Mouse (Mus musculus): ENCODE results near the gene Guk1. TPM values are rescaled to one million over a fixed set of nuclear protein-coding genes. Genes with fewer than 3 reads are reported as not detected.
A peak's percentile ranks its signal among the peaks of the same experiment; 100 is the strongest.
"Not testable (repeated sequence)": the region's sequence is repeated elsewhere in the genome, so short reads cannot be mapped to it uniquely, and the experiment has no call there.

The Guk1 gene
- total RNA-seq, 2 experiments from 2014 or later: 79.4 to 83.8 TPM

DNA sequence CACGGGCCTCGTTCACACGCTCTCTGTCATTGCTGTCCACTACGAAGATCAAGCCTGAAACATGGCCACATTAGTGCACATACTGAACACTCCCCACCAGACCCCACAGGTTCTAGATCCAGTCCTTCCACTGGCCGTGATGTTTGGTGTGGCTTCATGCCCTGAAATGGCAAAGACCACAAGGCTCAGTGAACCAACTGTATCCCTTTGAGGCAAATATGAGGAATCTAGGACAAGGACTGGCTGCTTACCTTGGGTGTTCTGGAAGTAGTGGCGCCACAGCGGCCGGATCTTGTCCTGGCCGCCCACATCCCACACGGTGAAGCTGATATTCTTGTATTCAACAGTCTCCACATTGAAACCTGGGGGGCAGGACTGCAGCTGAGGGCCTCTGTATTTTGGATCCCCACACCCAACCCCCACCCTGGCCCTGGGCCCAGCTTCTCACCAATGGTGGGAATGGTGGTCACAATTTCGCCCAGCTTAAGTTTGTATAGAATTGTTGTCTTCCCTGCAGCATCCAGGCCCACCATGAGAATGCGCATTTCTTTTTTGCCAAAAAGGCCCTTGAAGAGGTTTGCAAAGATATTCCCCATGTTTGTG lies 21.0 kb upstream of the Guk1 start:
- DNase-seq: no peak
- intact Hi-C loops (cut with DNase I): no loop called here

- intact Hi-C loops (cut with DNase I); DNase-seq: not testable (repeated sequence)
Observed at GRCm38 (mm10) chr11:59212320-59212719, 20.3 kb upstream of the Guk1 start.

- intact Hi-C loops (cut with DNase I); DNase-seq: not testable (repeated sequence)
Observed at GRCm38 (mm10) chr11:59211561-59211960, 19.5 kb upstream of the Guk1 start.

DNA sequence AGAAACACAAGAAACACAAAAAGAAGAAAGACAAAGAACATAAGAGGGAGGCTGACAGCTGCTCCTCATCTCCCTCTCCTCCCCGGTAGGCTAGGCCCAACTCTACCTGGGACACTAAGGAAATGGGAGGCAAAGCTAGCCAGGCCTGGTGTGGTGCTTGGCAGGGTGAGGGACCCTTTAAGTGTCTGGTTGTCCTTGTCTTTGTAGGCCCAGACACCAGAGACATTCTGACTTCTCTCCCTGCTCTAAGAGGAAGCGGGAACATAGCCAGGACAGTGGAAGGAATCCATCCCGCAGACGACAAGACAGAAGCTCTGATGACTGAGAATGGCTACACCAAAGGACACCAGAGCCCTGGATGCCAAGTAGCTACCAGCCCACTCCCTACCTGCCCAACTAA lies 18.0 kb upstream of the Guk1 start:
- intact Hi-C loops (cut with DNase I): no loop called here
- no peak for DNase-seq

DNA sequence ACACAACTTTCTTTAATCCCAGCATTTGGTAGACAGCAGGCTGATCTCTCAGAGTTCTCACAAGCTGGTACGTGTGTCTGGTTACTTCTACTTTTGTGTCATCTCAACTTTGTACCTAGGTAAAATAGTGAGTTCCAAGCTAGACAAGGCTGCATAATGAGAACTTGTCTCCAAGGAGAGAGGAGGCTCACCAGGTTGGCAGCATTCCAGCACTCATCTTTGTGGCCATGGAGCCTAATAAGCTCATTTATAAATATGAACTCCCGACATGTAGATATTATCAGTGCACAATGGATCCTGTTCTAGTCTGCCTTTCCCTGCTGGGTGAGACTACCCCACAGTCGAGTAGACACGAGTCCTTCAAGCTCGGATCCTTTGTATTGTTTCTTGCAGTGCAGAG lies 17.6 kb upstream of the Guk1 start:
- intact Hi-C loops (cut with DNase I): loop anchor here (2.0 kb wide), 1 partner anchor 15 kb away; no protein-coding TSS in a partner anchor
- no peak for DNase-seq

GRCm38 (mm10) chr11:59209003-59209441 lies 17.0 kb upstream of the Guk1 start:
- intact Hi-C loops (cut with DNase I): loop anchor here (2.0 kb wide), 1 partner anchor 16 kb away; no protein-coding TSS in a partner anchor
- DNase-seq: peak; percentile 65 to 73

DNA sequence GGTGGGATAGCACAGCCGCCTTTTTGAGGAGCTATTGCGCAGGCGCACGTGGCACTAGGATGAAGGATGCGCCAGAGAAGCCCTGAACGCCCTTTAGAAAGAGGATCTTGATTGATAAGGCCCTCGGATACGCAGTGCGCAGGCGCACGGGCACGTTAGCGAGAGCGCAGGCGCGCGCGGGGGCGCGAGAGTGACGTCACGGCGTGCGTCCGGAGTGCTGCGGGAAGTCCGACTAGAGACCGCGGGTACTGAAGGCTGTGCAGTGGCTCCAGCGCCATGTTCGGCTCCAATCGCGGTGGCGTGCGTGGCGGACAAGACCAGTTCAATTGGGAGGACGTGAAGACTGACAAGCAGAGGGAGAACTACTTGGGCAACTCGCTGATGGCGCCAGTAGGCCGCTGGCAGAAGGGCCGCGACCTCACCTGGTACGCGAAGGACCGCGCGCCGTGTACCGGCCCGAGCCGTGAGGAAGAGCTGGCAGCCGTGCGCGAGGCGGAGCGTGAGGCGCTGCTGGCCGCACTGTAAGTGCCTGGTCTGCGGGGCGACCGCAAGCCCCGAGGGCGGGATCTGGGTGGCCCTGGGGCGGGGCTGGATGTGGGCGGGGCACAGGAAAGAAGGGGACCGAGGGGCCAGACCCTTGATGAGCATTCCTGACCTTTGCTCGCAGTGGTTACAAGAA lies 16.3 kb upstream of the Guk1 start, which contains the start of gene 2310033P09Rik:
2310033P09Rik (plus strand) TSS at position 169 of the 679 bp plus-strand sequence.
- intact Hi-C loops (cut with DNase I): loop anchor here (2.0 kb wide), 1 partner anchor 17 kb away; no protein-coding TSS in a partner anchor
- DNase-seq: peak; percentile 95

GRCm38 (mm10) chr11:59202081-59202995 lies 10.3 kb upstream of the Guk1 start, which contains the start of gene Mrpl55:
Gene Mrpl55 (plus strand): TSS chr11:59202486.
- intact Hi-C loops (cut with DNase I): no loop called here
- DNase-seq: peak; percentile 96 to 98

DNA sequence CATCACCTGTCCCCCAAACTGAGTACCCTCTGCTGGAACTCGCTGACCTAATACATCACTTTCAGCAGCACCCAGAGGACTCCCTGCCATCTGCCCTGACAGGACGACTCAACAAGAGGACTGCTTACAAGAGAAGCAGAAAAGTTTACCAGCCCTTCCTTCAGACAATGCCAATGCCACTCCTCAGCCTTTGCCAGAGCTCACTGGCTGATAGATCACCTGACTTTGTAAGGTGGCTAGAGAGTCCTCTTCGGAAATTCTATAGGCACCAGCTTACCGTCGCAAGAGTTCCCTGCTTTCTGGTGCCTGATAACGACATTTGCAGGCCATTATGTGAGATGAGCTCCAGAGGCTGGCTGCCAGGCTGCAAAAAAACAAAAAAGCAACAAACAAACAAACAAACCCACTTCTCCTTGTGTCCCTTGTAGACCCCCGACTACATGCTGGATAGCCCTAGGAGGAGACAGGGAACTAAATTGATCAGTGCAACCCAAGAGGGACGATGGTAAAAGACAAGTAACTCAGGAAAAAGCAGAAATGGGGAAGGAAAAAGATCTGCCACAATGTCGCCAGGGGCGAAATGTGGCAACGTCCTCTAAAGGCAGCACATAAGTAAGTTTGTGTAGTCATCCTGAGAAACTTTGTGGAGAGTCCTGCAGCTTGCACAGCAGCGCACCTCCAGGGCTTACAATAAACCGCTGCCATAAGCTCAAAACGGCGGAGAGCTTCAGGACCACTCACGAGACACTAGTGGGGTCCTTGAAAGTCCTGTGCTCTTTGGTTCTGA lies 9.4 kb upstream of the Guk1 start:
- intact Hi-C loops (cut with DNase I): no loop called here

DNA sequence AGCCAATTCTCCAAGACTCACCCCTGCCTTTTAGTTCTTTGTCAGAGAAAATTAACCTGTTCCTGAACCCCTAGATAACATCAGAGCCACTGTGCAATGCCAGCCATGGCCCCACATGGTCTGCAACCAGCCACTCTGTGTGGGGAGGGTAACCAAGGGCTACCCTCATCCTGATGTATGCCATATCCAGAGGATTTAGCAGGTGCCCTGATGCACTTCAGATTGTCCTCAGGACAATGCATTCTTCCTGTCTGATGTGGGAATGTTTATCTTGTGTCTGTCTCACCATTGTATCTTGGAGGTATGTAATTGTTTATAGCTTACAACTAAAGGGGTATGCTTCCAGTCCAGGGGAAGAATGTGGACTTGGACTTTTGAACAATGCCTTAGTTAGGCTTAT lies 4.2 kb upstream of the Guk1 start:
- DNase-seq: no peak
- intact Hi-C loops (cut with DNase I): no loop called here

More for the DNA sequence above, 9.4 kb upstream of the Guk1 start:
- DNase-seq: no peak

- DNase-seq: peak; percentile 91
- intact Hi-C loops (cut with DNase I): no loop called here
Observed at GRCm38 (mm10) chr11:59191231-59192058, 567 bp downstream of the Guk1 start.

DNA sequence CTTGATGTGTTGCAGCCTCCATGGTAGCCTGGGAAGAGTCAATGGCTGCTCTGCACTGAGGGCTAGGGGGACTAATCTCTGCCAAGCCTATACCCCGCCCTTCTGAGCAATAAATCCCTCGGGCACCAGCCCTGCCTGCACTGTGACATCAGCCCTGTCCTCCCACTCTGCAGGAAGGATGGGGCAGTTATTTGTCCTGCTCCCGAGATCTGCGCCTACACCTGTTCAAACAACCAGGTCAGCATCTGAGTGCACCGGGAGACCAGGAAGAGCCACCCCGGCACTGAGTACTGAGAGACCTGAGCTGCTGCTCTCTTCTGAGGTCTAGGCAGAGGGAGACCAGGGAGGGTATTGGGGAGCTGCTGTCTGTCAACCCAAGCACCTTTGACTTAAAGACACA lies 4.3 kb downstream of the Guk1 start:
- intact Hi-C loops (cut with DNase I): no loop called here
- DNase-seq: no peak

DNA sequence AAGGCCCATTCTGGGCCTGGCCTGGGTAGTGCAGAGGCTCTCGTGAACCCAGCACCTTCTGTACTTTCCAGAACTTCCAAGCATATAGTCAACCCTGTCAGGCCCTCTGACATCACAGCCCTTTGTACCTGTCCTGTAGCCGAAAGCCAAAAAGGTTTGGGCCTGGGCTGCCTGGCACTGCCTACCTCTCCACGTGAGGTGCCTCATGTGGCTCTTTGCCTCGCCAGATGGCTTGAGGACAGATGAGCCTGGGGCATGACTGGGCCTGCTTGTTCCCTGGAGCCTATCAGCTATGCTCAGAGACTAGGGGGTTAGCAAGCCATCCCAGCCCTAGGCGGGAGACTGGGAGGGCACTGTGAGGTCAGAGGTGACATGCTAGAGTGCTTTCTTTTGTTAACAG lies 6.5 kb downstream of the Guk1 start:
- intact Hi-C loops (cut with DNase I): no loop called here
- no peak for DNase-seq

GRCm38 (mm10) chr11:59183821-59184220 lies 8.2 kb downstream of the Guk1 start:
- intact Hi-C loops (cut with DNase I): loop anchor here (1.0 to 5.0 kb wide), 3 partner anchors 21 to 227 kb away; partner anchors contain the start of gene Iba57
- DNase-seq: peak; percentile 68 to 73

- peak; percentile 79 for DNase-seq
- intact Hi-C loops (cut with DNase I): loop anchor here (1.0 to 5.0 kb wide), 3 partner anchors 20 to 226 kb away; partner anchors contain the start of gene Iba57
Observed at GRCm38 (mm10) chr11:59182864-59183331, 9.1 kb downstream of the Guk1 start, which contains the start of gene Gjc2. Gene Gjc2 (minus strand): TSS chr11:59183213.

DNA sequence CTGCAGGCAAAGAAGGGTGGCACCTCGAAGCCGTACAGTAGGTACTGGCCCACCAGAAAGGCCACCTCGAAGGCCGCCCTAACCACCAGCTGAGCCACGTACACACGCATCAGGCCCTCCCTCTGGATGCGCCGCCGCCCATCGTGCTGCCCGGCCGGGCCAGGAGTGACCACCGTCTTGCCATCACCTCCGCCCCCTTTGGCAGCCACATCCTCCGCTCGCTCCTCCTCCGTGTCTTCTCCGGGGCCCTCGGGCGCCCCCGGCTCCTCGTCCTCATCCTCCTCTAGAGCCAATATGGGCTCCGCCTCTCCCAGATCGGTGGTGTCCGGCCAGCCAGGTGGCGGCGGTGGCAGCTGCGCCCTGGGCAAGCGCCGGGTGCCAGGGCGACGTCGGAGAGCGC lies 15.1 kb downstream of the Guk1 start:
- intact Hi-C loops (cut with DNase I): no loop called here
- DNase-seq: no peak

DNA sequence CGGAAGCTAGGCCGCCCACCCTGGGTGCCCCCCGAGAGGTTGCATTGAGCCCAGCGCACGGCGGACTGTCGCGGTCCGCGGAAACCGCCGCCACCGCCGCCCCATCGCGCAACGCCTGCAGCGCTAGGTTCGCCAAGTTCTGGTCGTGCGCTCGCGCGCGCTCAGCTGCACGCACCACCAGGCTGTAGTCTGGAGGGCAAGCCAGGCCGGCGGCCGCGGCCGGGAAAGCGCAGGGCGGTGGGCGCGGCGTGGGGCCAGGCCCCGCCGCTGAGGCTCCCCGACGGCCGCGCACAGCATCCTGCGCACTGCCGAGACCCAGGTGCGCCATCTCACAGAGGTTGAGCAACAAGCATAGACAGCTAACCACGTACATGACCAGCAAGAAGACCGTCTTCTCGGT lies 15.5 kb downstream of the Guk1 start:
- no peak for DNase-seq
- intact Hi-C loops (cut with DNase I): no loop called here

GRCm38 (mm10) chr11:59174189-59174838 lies 17.7 kb downstream of the Guk1 start:
- intact Hi-C loops (cut with DNase I): no loop called here

More at GRCm38 (mm10) chr11:59174189-59174838, 17.7 kb downstream of the Guk1 start:
- DNase-seq: no peak
